Mouse (Mus musculus) intestine, postnatal 0 days (tissue): ENCODE results near the gene Ifit3. TPM values are rescaled to one million over a fixed set of nuclear protein-coding genes. Genes with fewer than 3 reads are reported as not detected.
"Not testable (repeated sequence)": the region's sequence is repeated elsewhere in the genome, so short reads cannot be mapped to it uniquely, and the experiment has no call there.

Experiments used
- ATAC-seq: fragments of 200-750 bp; cut with Nextera tagmentation; 2 replicates; pipeline ENCODE4 v1.8.0; 2017; ENCODE audit warnings: mild to moderate bottlenecking, moderate TSS enrichment, moderate library complexity
- H3K27ac ChIP-seq: fragments of 300-500 bp; sonication (generic); 2 replicates; pipeline ENCODE4 v1.5.1; 2014; ENCODE audit warnings: mild to moderate bottlenecking, low read depth, low read length, moderate library complexity
- H3K27me3 ChIP-seq: fragments of 300-500 bp; sonication (generic); replicated peaks from 2 replicates; pipeline ENCODE4 v1.6.1; 2014; ENCODE audit warnings: low read length, mixed read lengths; ENCODE audit not compliant: control insufficient read depth, insufficient read depth
- H3K36me3 ChIP-seq: fragments of 300-500 bp; sonication (generic); 2 replicates; pipeline ENCODE4 v1.6.1; 2014; ENCODE audit warnings: mild to moderate bottlenecking, moderate library complexity; ENCODE audit not compliant: control insufficient read depth, insufficient read depth
- H3K4me1 ChIP-seq: fragments of 300-500 bp; sonication (generic); replicated peaks from 2 replicates; pipeline ENCODE4 v1.6.1; 2014; ENCODE audit warnings: antibody characterized with exemption, low read length, mixed read lengths; ENCODE audit not compliant: control insufficient read depth, insufficient read depth
- H3K4me2 ChIP-seq: fragments of 300-500 bp; sonication (generic); replicated peaks from 2 replicates; pipeline ENCODE4 v1.6.1; 2014; ENCODE audit warnings: low read depth, mild to moderate bottlenecking, moderate library complexity
- H3K4me3 ChIP-seq: fragments of 300-500 bp; sonication (generic); 2 replicates; pipeline ENCODE4 v1.5.1; 2014; ENCODE audit warnings: low read depth, low read length
- H3K9ac ChIP-seq: fragments of 300-500 bp; sonication (generic); 2 replicates; pipeline ENCODE4 v1.6.1; 2014; ENCODE audit warnings: mild to moderate bottlenecking, low read depth, low read length
- H3K9me3 ChIP-seq: fragments of 300-500 bp; sonication (generic); 2 replicates; pipeline ENCODE4 v1.6.1; 2016; ENCODE audit warnings: mixed run types; ENCODE audit not compliant: control insufficient read depth
- CTCF ChIP-seq: sonication (generic); IDR thresholded peaks from 2 replicates; pipeline ENCODE4 v1.5.1; 2016; ENCODE audit warnings: low read depth, mild to moderate bottlenecking, control low read depth, antibody characterized with exemption, moderate library complexity
- WGBS: fragments of 180-500 bp; shearing (Covaris S2); extraction: QIAGEN DNeasy Blood & Tissue Kit; methylation state at CpG from one replicate; pipeline ENCODE4 v1.1.7; 2014; 5-methylcytosine and 5-hydroxymethylcytosine counted together
- polyA plus RNA-seq: library from polyadenylated mRNA; unstranded; fragments of >200 nt; fragmentation: Nextera tagmentation; extraction: Ambion mirVana; gene quantifications from 2 replicates; pipeline ENCODE4 v1.2.1, GENCODE M21; 2015

Ifit3 gene
- polyA plus RNA-seq, 1 experiment from 2014 or later = 50.2 TPM

GRCm38 (mm10) chr19:34598341-34598740 lies 15.0 kb downstream of the Ifit3 start:
- Histone ChIP-seq H3K4me2 (no peak overlapping the region), H3K27ac (no peak overlapping the region), H3K27me3 (no peaks in the 10 kb centered on the region), H3K9ac (no peak overlapping the region), H3K4me3 (no peak overlapping the region), H3K9me3 (no peaks in the 10 kb centered on the region), H3K4me1 (no peaks in the 10 kb centered on the region), H3K36me3 (no peaks in the 10 kb centered on the region)
- no peak for ATAC-seq
- WGBS = 90% methylated on average over 2 of the region's 2 CpGs
- no peak for TF ChIP-seq CTCF

- H3K9me3 ChIP-seq, H3K9ac ChIP-seq, H3K4me3 ChIP-seq, H3K27ac ChIP-seq, H3K4me1 ChIP-seq, H3K36me3 ChIP-seq, H3K4me2 ChIP-seq, H3K27me3 ChIP-seq: not testable (repeated sequence)
- ATAC-seq = peak; percentile 68
Measured at GRCm38 (mm10) chr19:34599250-34599649, 15.9 kb downstream of the Ifit3 start.

GRCm38 (mm10) chr19:34601888-34602287 lies 18.6 kb downstream of the Ifit3 start, which contains the start of gene Ifit1bl1:
Gene Ifit1bl1, minus strand, starts transcription at chr19:34601956.
- not testable (repeated sequence) for H3K36me3 ChIP-seq, H3K9ac ChIP-seq, H3K27ac ChIP-seq, H3K4me1 ChIP-seq, H3K4me3 ChIP-seq, H3K27me3 ChIP-seq, H3K9me3 ChIP-seq, H3K4me2 ChIP-seq
- 0 out of 2 replicates have a peak, but pooled peaks have one; percentile 42 for ATAC-seq
- 52% methylated on average over 1 of the region's 1 CpGs for WGBS

- Histone ChIP-seq H3K9me3 (no peaks in the 10 kb centered on the region), H3K27ac (no peak overlapping the region), H3K9ac (no peak overlapping the region), H3K27me3 (no peaks in the 10 kb centered on the region), H3K4me3 (no peak overlapping the region), H3K36me3 (no peaks in the 10 kb centered on the region), H3K4me1 (no peaks in the 10 kb centered on the region), H3K4me2 (no peak overlapping the region)
- ATAC-seq = no peak
- no peak for TF ChIP-seq CTCF
- 84% methylated on average over 3 of the region's 3 CpGs for WGBS
Measured at GRCm38 (mm10) chr19:34605472-34605871, 22.1 kb downstream of the Ifit3 start.

GRCm38 (mm10) chr19:34607237-34608051 lies 24.1 kb downstream of the Ifit3 start, which contains the start of gene Ifit3b:
Gene Ifit3b, plus strand, starts transcription at chr19:34607970.
- ATAC-seq = peak; percentile 87
- H3K4me2 ChIP-seq = peak within 1 kb of the TSS; percentile 41
- H3K27ac ChIP-seq = peak within 1 kb of the TSS; percentile 50; the same call in 1 of the 2 replicates

GRCm38 (mm10) chr19:34610118-34610517 lies 26.8 kb downstream of the Ifit3 start:
- H3K9ac ChIP-seq, H3K4me2 ChIP-seq, H3K27ac ChIP-seq, H3K27me3 ChIP-seq, H3K4me1 ChIP-seq, H3K9me3 ChIP-seq, ATAC-seq, H3K36me3 ChIP-seq, H3K4me3 ChIP-seq: not testable (repeated sequence)
- WGBS = 76% methylated on average over 3 of the region's 3 CpGs

More at GRCm38 (mm10) chr19:34607237-34608051, 24.1 kb downstream of the Ifit3 start, which contains the start of gene Ifit3b:
- not testable (repeated sequence) for H3K4me1 ChIP-seq, H3K4me3 ChIP-seq, H3K9ac ChIP-seq, H3K27me3 ChIP-seq, H3K36me3 ChIP-seq, H3K9me3 ChIP-seq
- WGBS = 27% methylated on average over 4 of the region's 4 CpGs

- H3K27me3 ChIP-seq, H3K36me3 ChIP-seq, H3K27ac ChIP-seq, H3K9ac ChIP-seq, H3K9me3 ChIP-seq, H3K4me1 ChIP-seq, H3K4me3 ChIP-seq, H3K4me2 ChIP-seq, ATAC-seq: not testable (repeated sequence)
- WGBS = 88% methylated on average over 5 of the region's 11 CpGs
Measured at GRCm38 (mm10) chr19:34612243-34613001, 29.1 kb downstream of the Ifit3 start.
